Mouse (Mus musculus): Measurements from ENCODE around the gene Stx12.

The Stx12 gene

DNA sequence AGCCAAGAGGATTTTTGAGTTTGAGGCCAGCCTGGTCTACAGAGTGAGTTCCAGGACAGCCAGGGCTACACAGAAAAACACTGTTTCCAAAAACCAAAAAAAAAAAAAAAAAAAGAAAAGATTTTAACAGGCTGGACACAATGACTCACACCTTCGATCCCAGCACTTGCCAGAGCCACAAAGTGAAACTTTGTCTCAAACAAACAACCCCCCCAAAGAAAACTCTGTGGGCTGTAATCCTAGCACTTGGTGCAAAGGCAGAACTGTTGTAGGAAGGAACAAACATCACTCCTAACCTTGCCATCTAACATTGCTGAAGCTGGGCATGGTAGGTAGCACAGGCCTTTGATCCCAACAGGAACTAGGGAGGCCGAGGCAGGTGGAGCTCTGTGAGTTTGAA is 19.5 kb downstream of the Stx12 start:
- DNase-seq (ENCODE audit: low spot score in 2 of 2), result no peak

DNA sequence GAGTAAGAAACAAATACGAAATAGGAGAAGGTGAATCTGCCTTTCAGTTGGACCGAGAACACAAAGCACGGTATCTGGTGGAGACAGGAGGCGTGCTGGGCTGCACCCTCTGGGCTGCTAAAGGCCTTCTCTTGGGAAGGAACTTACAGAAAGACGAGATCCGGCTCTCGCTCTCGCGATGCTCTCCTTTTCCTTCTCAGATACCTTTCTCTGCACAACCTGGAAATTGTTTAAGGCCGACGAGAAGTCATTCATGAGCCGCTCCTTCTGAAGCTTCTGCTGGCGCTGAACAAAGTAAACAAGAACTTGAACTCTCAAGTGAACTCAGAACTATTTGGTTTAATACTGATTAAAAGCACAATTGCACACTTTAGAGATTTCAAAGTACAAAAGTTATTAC is 21.3 kb downstream of the Stx12 start:
- DNase-seq (ENCODE audit: low spot score in 2 of 2), result no peak

DNA sequence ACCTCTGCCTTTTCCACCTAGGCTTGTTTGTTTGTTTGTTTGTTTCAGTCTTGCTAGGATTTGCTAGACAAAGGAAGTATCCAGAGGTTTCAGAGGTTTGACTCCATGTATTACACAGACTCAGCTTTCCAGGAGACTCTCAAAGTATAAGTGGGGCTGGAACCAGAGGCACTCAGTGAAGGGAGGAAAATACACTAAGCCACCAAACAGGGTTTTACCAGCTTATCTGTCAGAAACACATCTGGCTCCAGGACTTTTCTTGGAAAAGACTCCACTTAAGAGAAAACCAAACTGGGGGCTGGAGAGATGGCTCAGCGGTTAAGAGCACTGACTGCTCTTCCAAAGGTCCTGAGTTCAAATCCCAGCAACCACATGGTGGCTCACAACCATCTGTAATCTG is 23.4 kb downstream of the Stx12 start:
- no peak for DNase-seq (ENCODE audit: low spot score in 2 of 2)

DNA sequence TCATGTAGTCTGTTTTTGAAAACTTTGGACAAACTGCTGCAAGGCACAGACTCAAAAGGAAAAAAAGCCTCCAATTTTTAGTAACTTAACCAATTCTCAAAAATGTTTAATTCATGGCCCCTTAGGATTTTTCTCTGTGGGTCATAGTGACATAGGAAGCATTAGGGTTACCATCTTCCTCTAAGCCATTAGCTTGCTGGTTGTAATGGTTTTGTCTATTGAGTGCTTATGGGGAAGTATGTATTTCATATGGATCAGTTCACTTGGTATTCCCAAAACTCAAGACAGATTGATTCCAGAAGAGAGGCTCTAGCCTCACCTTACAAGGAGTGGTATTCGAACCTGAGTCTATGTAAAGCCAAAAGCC is 40.6 kb downstream of the Stx12 start:
- DNase-seq (ENCODE audit: low spot score in 2 of 2), result no peak

DNA sequence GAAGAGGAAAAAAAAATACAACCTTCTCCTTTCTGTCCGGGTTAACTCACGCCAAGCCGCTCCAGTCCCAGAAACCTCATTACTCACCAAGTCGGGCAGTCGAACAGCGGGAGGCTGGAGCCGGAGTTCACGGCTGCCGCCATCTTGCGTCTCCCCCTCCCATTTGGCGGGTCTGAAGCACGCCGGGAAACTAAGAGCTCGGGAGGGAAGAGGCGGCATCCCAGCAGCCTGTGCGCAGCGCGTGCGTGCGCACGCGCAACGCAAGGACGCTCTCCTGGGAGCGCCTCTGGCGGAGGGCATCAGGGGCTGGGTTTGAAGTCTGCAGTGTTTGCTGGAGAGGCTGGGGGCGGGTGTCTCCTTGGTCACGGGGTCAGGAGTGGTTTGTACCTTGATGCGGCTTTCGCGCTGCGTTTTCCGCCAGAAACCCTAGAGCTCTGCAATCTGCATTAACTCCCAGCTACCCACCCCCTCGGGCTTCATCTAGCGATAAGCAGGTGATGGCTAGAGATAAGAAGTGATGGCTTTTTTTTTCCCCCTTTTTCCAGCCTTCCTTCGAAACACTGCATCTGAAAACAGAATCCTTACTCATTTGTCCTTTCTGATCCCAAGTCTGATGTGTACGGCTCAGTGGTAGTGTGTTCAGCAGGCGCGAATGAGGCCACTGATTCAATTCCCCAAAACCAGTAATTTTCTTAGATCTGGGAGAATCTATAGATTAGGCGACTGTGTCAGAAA is 41.2 kb downstream of the Stx12 start, which contains the start of gene Ppp1r8:
Ppp1r8 (minus strand) TSS at position 200 of the 735 bp plus-strand sequence.
- peak; percentile 74 to 84 for DNase-seq (ENCODE audit: low spot score in 2 of 2)

DNA sequence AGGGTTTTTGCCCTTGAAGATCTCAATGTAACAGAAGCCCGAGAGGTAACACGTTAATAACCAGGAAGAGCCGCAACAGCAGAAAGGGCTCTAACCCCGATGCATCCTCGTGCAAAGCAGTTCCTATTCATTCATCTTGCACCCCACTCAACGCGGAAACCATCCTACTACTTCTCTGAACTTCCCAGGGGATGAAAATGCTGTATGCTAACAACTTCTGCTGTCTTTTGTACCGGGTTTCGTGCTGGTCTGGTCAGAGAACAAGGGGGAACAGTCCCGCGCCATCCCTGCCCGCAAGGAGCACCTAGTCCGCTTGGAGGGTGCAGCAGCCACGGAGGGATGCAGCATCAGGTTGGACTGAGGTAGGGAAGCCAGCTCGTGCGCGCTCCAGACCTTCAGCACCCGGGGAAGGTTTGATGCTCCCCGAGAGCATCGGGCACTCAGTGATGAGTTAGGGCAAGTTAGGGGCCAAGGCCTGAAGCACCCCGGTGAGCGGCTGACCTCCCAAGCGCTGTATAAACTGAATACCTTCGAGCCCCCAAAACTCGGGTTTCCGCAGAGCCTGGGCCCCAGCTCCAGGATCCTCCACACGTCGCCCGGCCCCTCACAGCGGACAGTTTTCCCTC is 41.9 kb downstream of the Stx12 start:
- DNase-seq (ENCODE audit: low spot score in 2 of 2), result peak in 1 of 2 experiments; percentile 9

DNA sequence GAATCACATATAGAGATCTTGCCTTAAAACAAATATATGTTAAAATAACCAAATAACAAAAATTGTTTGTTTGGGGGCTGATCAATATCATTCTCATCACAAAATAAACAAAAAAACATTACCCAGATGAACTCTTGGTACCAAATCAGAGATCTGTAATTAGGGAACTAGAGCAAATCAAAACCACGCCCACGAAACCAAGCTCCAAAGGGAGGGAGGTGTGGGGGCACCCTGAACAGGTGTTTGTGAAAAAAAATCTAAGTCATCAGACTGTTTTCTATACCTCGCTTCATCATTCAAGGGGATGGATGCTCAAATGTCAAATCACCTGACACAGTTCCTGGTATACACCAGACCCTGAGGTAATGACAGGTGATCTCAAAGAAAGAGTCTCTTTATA is 42.8 kb downstream of the Stx12 start:
- DNase-seq (ENCODE audit: low spot score in 2 of 2), result peak in 1 of 2 experiments; percentile 17

DNA sequence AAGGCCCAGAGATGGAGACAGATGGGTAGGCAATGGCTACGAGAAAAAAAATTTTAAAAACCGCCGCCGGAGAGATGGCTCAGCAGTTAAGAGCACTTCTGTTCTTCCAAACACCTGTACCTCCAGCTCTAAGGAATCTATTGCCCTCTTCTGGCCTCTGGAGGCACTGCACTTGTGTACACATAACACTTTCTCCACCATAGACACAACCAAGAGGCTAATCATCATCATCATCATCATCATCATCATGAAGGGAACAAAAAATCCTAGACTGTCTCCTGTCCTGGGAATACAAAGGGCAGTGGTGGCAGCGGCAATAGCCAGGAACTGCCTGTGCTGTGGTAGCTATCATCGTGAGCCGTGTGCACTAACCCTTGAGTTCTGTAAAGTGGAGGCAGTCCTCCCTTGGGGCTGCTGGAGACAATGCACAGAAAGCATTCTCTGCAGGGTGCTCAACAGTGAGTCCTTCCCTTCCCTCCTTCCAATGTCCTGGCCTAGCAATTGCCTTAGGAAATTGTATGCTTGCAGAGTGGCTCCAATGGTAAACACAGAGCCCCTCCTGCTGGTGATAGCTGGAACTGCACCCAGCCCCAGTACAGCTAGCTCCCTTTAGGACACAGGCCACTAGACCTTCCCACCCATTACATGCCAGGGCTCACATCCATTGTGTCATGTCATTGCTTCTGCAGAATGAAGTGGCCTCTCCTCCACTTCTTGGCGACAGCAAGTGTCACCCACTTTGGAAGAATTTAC is 60.5 kb downstream of the Stx12 start:
- peak; percentile 71 to 82 for DNase-seq (ENCODE audit: low spot score in 2 of 2)

DNA sequence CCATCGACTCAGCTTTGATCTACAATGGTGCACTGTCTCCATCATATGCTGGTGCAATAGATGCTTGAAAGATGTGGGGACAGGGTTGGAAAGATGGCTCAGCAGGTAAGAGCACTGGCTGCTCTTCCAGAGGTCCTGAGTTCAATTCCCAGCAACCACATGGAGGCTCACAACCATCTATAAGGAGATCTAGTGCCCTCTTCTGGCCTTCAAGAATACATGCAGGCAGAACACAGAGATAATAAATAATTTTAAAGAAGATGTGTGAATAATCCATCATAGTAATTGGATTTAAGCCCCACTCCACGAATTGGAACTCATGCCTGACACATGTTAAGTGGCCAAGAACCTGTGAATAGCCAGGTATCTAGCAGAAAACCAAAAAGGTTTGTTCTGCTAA is 65.9 kb downstream of the Stx12 start:
- no peak for DNase-seq (ENCODE audit: low spot score in 2 of 2)

DNA sequence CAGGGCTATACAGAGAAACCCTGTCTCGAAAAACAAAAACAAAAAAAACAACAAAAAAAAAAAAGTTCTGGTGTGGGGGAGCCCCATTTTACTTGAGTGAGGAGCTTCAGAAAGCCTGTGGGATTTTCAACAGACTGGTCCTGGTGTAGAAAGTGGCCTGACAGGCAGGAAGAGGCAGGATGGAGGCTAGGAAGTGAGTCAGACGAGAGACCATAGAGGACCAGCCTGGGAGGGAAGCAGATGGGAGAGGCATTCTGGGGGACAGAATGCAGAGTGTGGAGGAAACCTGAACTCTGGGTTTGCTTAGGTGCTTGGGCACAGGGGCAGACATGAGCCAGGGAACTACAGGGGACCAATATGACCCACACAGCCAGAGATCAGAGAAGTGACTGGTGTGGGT is 67.5 kb downstream of the Stx12 start:
- DNase-seq (ENCODE audit: low spot score in 2 of 2), result no peak

DNA sequence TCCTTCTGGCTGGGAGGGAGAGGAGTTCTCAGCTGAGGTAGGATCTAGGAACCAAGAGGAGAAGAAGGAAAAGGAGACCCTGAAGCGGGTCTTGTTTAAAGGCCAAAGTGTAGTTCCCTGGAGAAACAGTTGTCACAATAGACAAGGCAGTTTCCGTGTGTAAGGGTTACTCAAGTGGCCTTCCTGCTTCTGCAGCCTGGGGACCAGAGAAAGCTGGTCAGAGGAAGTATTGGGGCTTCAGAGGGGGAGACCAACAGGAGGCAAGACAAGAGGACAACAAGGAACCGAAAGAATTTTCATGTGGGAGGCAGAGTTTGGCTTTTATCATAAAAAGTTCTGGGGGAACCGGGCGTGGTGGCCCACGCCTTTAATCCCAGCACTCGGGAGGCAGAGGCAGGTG is 67.9 kb downstream of the Stx12 start:
- DNase-seq (ENCODE audit: low spot score in 2 of 2), result no peak

DNA sequence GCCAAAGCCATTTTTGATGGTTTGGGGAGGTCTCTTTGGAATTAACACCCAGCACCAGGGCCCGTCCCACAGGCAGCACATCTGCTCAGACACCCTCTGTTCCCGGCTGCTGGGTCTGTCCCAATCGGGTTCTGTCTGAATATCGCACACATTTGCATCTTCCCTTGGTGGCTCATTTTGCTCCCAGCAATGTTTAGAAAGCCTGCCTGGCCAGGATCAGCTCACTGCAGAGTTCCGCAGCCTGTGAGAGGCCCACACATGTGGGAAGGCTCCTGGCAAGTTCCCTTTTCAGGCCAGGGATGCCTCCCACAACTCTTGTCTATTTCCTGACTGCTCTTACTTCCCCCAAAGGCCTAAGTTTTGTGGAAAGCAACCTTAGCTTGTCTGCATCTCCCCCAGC is 74.7 kb downstream of the Stx12 start:
- no peak for DNase-seq (ENCODE audit: low spot score in 2 of 2)

DNA sequence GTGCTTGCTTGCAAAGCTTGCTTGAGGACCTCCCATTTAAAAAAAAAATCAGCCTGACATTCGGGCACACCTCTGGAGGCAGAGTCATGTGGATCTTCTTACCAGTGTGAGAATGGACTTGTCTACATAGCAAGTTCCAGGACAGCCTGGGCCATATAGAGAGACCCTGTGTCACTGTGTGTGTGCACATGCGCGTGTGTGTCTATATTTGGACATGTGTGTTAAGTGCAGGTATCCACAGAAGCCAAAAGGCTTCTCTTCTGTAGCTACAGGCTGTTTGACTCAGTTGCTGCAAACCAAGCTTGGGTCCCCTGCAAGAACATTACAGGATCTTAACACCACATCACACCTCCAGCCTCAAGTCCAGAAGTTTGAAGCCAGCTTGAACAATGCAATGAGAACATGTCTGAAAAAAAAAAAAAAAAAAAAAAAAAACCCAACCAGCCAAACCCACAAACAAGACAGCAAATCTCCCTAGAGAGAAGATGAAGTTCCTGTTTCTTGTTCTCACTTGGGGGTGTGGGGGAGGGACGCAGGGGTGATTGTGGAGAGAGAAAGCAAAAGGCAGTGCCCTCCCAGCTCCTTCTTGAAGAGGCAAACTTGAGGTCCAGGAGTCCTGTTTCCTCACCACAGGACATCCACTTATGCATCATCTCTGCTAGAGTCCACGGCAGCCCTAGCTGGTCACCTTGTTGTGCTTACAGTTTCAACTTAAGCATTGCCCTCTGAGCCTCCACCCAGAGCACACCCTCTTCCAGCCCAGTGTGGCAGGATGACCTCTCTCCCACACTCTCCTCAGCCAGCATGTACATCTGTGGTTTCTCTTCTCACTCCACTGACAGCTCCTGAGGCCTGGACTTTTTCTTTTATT is 76.3 kb downstream of the Stx12 start:
- DNase-seq (ENCODE audit: low spot score in 2 of 2), result peak; percentile 41 to 71

DNA sequence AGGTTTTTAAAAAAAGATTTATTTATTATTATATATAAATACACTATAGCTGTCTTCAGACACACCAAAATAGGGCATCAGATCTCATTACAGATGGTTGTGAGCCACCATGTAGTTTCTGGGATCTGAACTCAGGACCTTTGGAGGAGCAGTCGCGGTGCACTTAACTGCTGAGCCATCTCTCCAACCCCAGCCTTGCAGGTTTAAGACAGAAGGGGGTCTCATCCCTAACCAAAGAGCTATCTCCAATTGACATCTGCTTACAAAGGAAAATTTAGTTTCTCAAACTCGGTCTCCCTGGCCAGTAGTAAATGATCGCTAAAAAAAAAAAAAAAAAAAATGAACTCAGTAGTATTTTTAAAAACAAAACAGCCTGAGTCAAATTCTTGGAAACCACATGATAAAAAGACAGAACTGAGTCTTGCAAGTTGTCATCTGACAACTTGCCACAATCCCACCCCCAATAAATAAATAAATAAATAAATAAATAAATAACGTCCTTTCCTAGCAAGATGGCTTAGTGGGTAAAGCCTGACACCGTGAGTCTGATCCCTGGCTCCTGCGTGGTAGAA is 77.6 kb downstream of the Stx12 start:
- DNase-seq (ENCODE audit: low spot score in 2 of 2), result no peak

DNA sequence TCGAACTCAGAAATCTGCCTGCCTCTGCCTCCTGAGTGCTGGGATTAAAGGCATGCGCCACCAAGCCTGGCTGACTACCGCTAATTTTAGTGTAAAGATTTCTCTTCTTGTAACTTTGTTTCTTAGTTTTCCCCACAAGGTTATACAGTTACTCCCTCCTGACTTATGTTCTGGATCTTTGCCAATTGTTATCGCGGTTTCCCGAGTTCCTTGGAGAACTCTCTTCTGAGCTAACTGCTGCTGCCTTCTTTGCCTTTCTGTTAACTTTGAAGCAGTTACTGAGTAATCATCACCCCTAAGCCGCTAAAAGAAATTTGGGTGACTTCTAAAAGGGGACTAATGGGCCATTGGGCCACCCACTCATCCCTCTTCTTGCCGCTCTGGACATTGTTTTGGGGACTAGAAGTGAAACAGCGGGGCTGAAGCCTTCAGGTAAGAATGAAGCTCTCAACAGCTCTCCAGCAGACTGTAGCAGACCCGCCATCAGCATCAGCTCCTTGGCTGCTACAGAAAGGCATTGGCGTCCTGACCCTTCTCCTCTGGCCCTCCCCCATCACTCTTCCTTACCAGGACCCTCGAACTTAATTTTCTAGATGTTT is 78.6 kb downstream of the Stx12 start:
- DNase-seq (ENCODE audit: low spot score in 2 of 2), result no peak

DNA sequence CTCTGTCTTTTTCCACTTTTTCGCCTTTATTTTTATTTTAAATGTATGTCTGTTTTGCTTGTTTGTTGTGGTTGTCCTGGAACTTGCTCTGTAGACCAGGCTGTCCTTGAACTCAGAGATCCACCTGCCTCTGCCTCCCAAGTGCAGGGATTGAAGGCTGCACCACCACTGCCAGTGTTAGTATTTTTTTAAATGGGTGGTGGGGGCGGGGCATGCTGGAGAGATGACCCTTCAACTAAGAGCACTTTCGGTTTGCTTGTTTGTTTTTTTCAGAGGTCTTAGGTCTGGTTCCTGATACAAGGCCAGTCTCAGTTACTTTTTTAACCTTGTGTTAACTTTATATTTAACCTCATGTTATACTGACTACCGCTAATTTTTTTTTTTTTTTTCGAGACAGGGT is 79.2 kb downstream of the Stx12 start:
- no peak for DNase-seq (ENCODE audit: low spot score in 2 of 2)

DNA sequence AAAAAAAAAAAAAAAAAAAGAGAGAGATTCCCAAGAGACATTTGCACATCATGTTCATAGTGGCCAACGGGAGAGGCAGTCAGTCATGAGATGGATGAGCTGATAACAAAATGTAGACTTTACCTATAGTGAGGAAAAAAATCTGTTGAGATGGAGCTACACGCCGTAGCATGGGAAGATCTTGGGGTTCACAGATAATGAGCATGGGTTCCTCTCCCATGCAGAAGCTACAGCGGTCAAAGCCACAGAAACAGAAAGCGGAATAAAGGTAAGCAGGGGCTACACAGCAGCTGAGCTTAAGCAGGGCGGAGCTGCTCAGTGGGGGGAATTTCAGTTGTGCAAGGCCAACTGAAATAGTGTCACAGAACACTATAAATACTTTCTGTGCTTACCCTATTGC is 80.0 kb downstream of the Stx12 start:
- DNase-seq (ENCODE audit: low spot score in 2 of 2), result peak; percentile 29 to 53

DNA sequence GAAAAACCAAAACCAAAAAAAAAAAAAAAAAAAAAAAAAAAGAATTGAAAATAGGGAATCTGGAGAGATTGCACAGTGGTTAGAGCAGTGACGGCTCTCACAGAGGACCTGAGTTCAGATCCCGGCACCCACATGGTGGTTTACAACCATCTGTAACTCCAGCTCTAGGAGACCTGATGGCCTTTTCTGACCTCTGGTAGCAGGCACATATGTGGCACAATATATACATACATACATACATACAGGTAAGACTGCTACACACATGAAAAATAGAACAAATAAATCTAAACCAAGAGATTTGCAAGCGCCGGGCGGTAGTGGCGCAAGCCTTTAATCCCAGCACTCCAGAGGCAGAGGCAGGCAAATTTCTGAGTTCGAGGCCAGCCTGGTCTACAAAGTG is 80.4 kb downstream of the Stx12 start:
- DNase-seq (ENCODE audit: low spot score in 2 of 2), result no peak

Measured in natural killer cell, adult 2 months (primary cell).